Mouse (Mus musculus) frontal cortex, adult 2 months (tissue): ENCODE results near the gene Vmn2r88. TPM values are rescaled to one million over a fixed set of nuclear protein-coding genes. Genes with fewer than 3 reads are reported as not detected.
"Not testable (repeated sequence)": the region's sequence is repeated elsewhere in the genome, so short reads cannot be mapped to it uniquely, and the experiment has no call there.

Experiments
- DNase-seq, 2 experiments: peaks; one replicate each; pipeline ENCODE4 v3.0.0; 2022; ENCODE audit warnings: low spot score in 1 of 2; ENCODE audit errors: extremely low spot score in 1 of 2
- polyA plus RNA-seq: library from polyadenylated mRNA; depleted of rRNA; stranded (reverse); fragments of >200 nt; gene quantifications from 2 replicates; pipeline ENCODE4 v1.2.3, GENCODE M21; 2012; rRNA removed

The Vmn2r88 gene
- not detected in 2 replicates for polyA plus RNA-seq

DNA sequence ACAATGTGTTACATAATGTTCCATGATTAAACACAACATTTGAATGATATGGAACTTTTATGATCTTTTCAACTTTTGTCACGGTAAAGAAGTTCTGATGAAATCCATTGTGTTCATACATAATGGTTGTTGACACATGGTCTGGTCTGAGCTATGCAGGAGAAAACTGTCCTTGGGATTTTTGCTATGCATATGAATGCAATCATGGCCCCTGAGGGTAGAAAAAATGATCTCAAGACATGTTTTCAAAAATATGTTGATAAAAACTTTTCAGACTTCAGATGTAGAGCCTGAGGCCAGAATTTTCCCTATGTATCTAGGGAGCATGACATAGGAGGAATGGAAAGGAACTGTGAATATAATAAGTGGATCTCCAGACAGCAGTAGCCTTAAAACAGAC is at the start of gene Vmn2r88:
Gene Vmn2r88, plus strand, starts transcription at position 301 of the 400 bp plus-strand sequence.
- no peak for DNase-seq

DNA sequence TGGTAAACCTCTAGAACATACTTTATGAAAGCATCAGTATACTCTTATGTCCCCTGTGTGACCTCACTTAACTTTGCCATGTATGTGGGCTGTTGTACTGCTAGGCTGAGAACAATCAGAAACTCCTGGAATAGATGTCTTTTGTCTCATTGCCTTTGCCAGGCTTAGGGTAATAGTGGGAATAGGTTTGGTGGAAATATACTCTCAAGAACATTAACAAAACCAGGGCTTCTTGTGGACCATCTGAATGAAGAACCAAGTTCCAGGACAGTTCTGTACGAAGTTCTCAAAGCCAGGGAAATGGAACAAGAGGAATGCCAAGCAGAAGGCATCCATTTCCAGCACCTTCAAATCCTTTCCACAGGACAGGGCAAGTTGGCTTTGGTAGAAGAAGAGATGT is 49.2 kb upstream of the Vmn2r88 start, which contains the start of gene Gm7247:
Gene Gm7247, plus strand, starts transcription at position 301 of the 400 bp plus-strand sequence.
- DNase-seq: no peak

GRCm38 (mm10) chr14:51382805-51383204 is 27.8 kb upstream of the Vmn2r88 start:
- no peak for DNase-seq

DNA sequence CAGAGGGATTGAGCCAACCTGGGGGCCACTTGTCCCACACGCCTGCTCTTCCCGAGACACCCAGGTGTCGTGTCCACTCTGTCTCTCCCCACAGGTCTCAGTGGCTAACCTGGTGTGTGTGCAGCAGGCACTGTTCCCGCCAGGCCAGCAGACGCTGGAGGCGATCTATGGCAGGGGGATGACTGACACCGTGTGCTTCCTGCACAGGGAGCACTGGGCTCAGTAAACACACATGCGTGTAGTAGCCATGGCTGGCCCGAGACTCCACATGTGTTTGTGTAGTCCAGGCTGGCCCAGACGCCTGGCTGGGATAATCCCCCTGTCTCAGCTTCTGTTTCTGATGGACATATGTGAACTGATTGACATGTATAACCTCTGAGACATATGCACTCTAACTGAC is 26.3 kb upstream of the Vmn2r88 start:
- no peak for DNase-seq

DNA sequence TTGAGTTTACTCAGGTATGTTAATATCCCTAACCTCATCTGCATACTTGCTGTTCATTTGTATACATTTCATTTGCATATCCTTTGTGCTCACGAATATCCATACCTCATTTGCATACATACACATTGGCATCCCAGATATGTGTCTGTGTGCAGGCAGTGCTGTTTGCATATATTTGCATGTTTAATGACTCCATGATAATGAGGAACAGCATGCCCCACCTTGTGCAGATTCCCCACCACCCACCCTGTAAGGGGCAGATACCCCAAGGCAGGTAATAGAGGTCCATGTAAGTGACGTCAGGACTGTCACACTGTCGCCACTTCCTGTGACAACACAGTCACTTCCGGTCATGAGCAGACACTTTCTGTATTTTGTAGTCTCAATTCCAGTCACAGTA is 24.9 kb upstream of the Vmn2r88 start:
- DNase-seq: no peak

DNA sequence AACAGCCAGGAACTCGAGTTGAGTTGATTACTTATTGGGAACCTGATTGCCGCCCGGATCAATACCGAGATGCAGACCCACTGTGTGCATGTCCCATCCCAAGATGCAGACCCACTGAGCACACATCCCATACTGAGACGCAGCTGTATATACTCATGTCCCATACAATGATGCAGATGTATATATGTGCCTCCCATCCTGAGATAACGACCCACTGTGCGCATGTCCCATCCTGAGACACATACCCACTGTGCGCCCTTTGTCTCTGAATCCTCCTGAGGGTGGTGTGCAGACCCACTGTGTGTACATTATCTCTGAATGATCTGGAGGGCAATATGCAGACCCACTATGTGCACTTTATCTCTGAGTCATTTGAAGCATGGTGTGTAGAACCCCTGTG is 22.9 kb upstream of the Vmn2r88 start:
- DNase-seq: no peak

GRCm38 (mm10) chr14:51388222-51388621 is 22.4 kb upstream of the Vmn2r88 start:
- no peak for DNase-seq

DNA sequence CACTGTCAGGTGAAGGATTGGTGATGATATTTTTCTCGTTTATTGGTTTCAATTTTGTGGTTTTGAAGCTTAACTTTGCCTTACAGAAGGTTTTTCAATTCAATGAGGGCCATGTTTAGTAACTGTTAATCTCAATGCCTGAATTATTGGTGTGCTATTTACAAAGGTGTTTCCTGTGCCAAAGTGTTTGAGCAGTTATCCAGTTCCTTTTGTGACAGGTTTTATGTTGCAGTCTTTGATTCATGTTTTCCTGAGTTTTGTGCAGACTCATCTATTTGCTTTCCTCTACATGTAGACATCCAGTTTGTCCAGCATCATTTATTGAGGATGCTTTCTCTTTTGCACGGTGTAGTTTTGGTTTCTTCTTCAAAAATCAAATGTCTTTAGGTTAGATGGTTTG is 13.3 kb downstream of the Vmn2r88 start:
- no peak for DNase-seq

- not testable (repeated sequence) for DNase-seq
These were observed 19.5 kb downstream of the Vmn2r88 start for GRCm38 (mm10) chr14:51430138-51430537.

- DNase-seq: no peak
These were observed 23.9 kb downstream of the Vmn2r88 start for GRCm38 (mm10) chr14:51434546-51434945.

- DNase-seq: no peak
These were observed 24.4 kb downstream of the Vmn2r88 start for GRCm38 (mm10) chr14:51435020-51435419.

GRCm38 (mm10) chr14:51438955-51439354 is 28.3 kb downstream of the Vmn2r88 start:
- no peak for DNase-seq

- not testable (repeated sequence) for DNase-seq
These were observed 40.9 kb downstream of the Vmn2r88 start, which contains the start of gene Vmn2r89 for GRCm38 (mm10) chr14:51451557-51451956. Gene Vmn2r89 (plus strand): TSS chr14:51451857.

Other genes with a start within 250 kb of the Vmn2r88 start
- not detected in 2 replicates for gene Rnase2b, start 248.6 kb upstream of the Vmn2r88 start, polyA plus RNA-seq
- not detected in 2 replicates for gene Ang2, start 211.7 kb upstream of the Vmn2r88 start, polyA plus RNA-seq
- not detected in 2 replicates for gene Ear14, start 207.4 kb upstream of the Vmn2r88 start, polyA plus RNA-seq
- not detected in 2 replicates for gene Rnase2a, start 154.7 kb upstream of the Vmn2r88 start, polyA plus RNA-seq
- gene Gm7247, start 49.1 kb upstream of the Vmn2r88 start, polyA plus RNA-seq: not detected in 2 replicates
- gene Vmn2r89, start 41.0 kb downstream of the Vmn2r88 start, polyA plus RNA-seq: not detected in 2 replicates
- not detected in 2 replicates for gene Gm5622, start 142.0 kb downstream of the Vmn2r88 start, polyA plus RNA-seq
- not detected in 2 replicates for gene Gm17175, start 163.2 kb downstream of the Vmn2r88 start, polyA plus RNA-seq
- not detected in 2 replicates for gene Gm17174, start 181.3 kb downstream of the Vmn2r88 start, polyA plus RNA-seq
- not detected in 2 replicates for gene Gm17078, start 200.5 kb downstream of the Vmn2r88 start, polyA plus RNA-seq
- not detected in 2 replicates for gene Gm4181, start 224.8 kb downstream of the Vmn2r88 start, polyA plus RNA-seq